Mouse (Mus musculus): ENCODE measurements around the gene Ciao1. TPM values are rescaled to one million over a fixed set of nuclear protein-coding genes. Genes with fewer than 3 reads are reported as not detected.

Ciao1 gene
- 44.9 and 50.9 TPM in 2 replicates for total RNA-seq (2014; rRNA removed)
- 60.5 and 62.7 TPM in 2 replicates for polyA plus RNA-seq (2012; rRNA removed)

GRCm38 (mm10) chr2:127247592-127248333, at the start of gene Ciao1, which contains the start of gene Tmem127:
Gene Ciao1 (minus strand): TSS chr2:127247816.
Gene Tmem127 (plus strand): TSS chr2:127247908.
- Histone ChIP-seq H3K27me3 (ENCODE audit: control insufficient read depth, insufficient read depth, low read length) (no peaks in the 10 kb centered on the region), H3K4me1 (ENCODE audit: control insufficient read depth, insufficient read depth, low read length) (peaks cover 12% of the 10 kb centered on the region), H3K36me3 (ENCODE audit: control insufficient read depth, insufficient read depth, low read length) (peaks cover 19% of the 10 kb centered on the region), H3K4me3 (ENCODE audit: insufficient read depth, low read depth, low read length) (peak within 1 kb of the TSS; percentile 85), H3K79me2 (ENCODE audit: control insufficient read depth, insufficient read depth, low read length) (peaks cover 21% of the 10 kb centered on the region), H3K9ac (ENCODE audit: low read depth, low read length) (peak within 1 kb of the TSS; percentile 83), H3K27ac (replicated peaks; ENCODE audit: insufficient read depth, low read depth, low read length) (peak within 1 kb of the TSS; percentile 39)
- peak; percentile 98 for DNase-seq (ENCODE audit: extremely low read depth, low read depth, low spot score)
- under 1% methylated on average over 53 of the region's 53 CpGs for WGBS
- peak; percentile 67 for TF ChIP-seq POLR2A (IDR thresholded peaks at IDR 0.05; ENCODE audit: extremely low read depth, insufficient read depth, low read length)
- TF ChIP-seq CTCF (IDR thresholded peaks at IDR 0.05; ENCODE audit: low read depth, low read length): no peak

- Histone ChIP-seq H3K36me3 (ENCODE audit: control insufficient read depth, insufficient read depth, low read length) (peaks cover 75% of the 10 kb centered on the region), H3K4me3 (ENCODE audit: insufficient read depth, low read depth, low read length) (no peak overlapping the region), H3K27me3 (ENCODE audit: control insufficient read depth, insufficient read depth, low read length) (no peaks in the 10 kb centered on the region), H3K79me2 (ENCODE audit: control insufficient read depth, insufficient read depth, low read length) (no peaks in the 10 kb centered on the region), H3K4me1 (ENCODE audit: control insufficient read depth, insufficient read depth, low read length) (no peaks in the 10 kb centered on the region), H3K27ac (replicated peaks; ENCODE audit: insufficient read depth, low read depth, low read length) (no peak overlapping the region), H3K9ac (ENCODE audit: low read depth, low read length) (no peak overlapping the region)
- no peak for TF ChIP-seq CTCF (IDR thresholded peaks at IDR 0.05; ENCODE audit: low read depth, low read length)
- TF ChIP-seq POLR2A (IDR thresholded peaks at IDR 0.05; ENCODE audit: extremely low read depth, insufficient read depth, low read length): no peak
- WGBS: 72% methylated on average over 7 of the region's 7 CpGs
- DNase-seq (ENCODE audit: extremely low read depth, low read depth, low spot score): peak; percentile 52
Observed at GRCm38 (mm10) chr2:127297001-127297805, 49.6 kb upstream of the Ciao1 start.

- Histone ChIP-seq H3K27me3 (ENCODE audit: control insufficient read depth, insufficient read depth, low read length) (no peaks in the 10 kb centered on the region), H3K4me3 (ENCODE audit: insufficient read depth, low read depth, low read length) (no peak overlapping the region), H3K9ac (ENCODE audit: low read depth, low read length) (no peak overlapping the region), H3K79me2 (ENCODE audit: control insufficient read depth, insufficient read depth, low read length) (no peaks in the 10 kb centered on the region), H3K27ac (replicated peaks; ENCODE audit: insufficient read depth, low read depth, low read length) (no peak overlapping the region), H3K36me3 (ENCODE audit: control insufficient read depth, insufficient read depth, low read length) (peaks cover 74% of the 10 kb centered on the region), H3K4me1 (ENCODE audit: control insufficient read depth, insufficient read depth, low read length) (no peaks in the 10 kb centered on the region)
- WGBS: 94% methylated on average over 4 of the region's 4 CpGs
- no peak for DNase-seq (ENCODE audit: extremely low read depth, low read depth, low spot score)
- TF ChIP-seq CTCF (IDR thresholded peaks at IDR 0.05; ENCODE audit: low read depth, low read length): no peak
- TF ChIP-seq POLR2A (IDR thresholded peaks at IDR 0.05; ENCODE audit: extremely low read depth, insufficient read depth, low read length): no peak
Observed at GRCm38 (mm10) chr2:127292250-127292649, 44.6 kb upstream of the Ciao1 start.

- no peak overlapping the region for H3K27ac ChIP-seq (replicated peaks; ENCODE audit: insufficient read depth, low read depth, low read length)
- H3K79me2 ChIP-seq (ENCODE audit: control insufficient read depth, insufficient read depth, low read length): peaks cover 31% of the 10 kb centered on the region
- no peak overlapping the region for H3K9ac ChIP-seq (ENCODE audit: low read depth, low read length)
- peaks cover 21% of the 10 kb centered on the region; the same call in 1 of the 2 replicates for H3K4me1 ChIP-seq (ENCODE audit: control insufficient read depth, insufficient read depth, low read length)
- no peaks in the 10 kb centered on the region for H3K27me3 ChIP-seq (ENCODE audit: control insufficient read depth, insufficient read depth, low read length)
- no peaks in the 10 kb centered on the region; the same call in 1 of the 2 replicates for H3K36me3 ChIP-seq (ENCODE audit: control insufficient read depth, insufficient read depth, low read length)
- no peak overlapping the region for H3K4me3 ChIP-seq (ENCODE audit: insufficient read depth, low read depth, low read length)
- TF ChIP-seq POLR2A (IDR thresholded peaks at IDR 0.05; ENCODE audit: extremely low read depth, insufficient read depth, low read length): no peak
- TF ChIP-seq CTCF (IDR thresholded peaks at IDR 0.05; ENCODE audit: low read depth, low read length): no peak
- DNase-seq (ENCODE audit: extremely low read depth, low read depth, low spot score): peak; percentile 39
Observed at GRCm38 (mm10) chr2:127278162-127278561, 30.5 kb upstream of the Ciao1 start.

- peak; percentile 85 for DNase-seq (ENCODE audit: extremely low read depth, low read depth, low spot score)
- Histone ChIP-seq H3K9ac (ENCODE audit: low read depth, low read length) (no peak overlapping the region; the same call in 1 of the 2 replicates), H3K4me1 (ENCODE audit: control insufficient read depth, insufficient read depth, low read length) (peaks cover 27% of the 10 kb centered on the region; the same call in 1 of the 2 replicates), H3K27me3 (ENCODE audit: control insufficient read depth, insufficient read depth, low read length) (no peaks in the 10 kb centered on the region), H3K27ac (replicated peaks; ENCODE audit: insufficient read depth, low read depth, low read length) (peak overlapping the region; percentile 89), H3K36me3 (ENCODE audit: control insufficient read depth, insufficient read depth, low read length) (no peaks in the 10 kb centered on the region; the same call in none of the 2 replicates), H3K4me3 (ENCODE audit: insufficient read depth, low read depth, low read length) (peak overlapping the region; percentile 3; the same call in 1 of the 2 replicates), H3K79me2 (ENCODE audit: control insufficient read depth, insufficient read depth, low read length) (peaks cover 37% of the 10 kb centered on the region)
- 32% methylated on average over 5 of the region's 5 CpGs for WGBS
- no peak for TF ChIP-seq POLR2A (IDR thresholded peaks at IDR 0.05; ENCODE audit: extremely low read depth, insufficient read depth, low read length)
- TF ChIP-seq CTCF (IDR thresholded peaks at IDR 0.05; ENCODE audit: low read depth, low read length): no peak
Observed at GRCm38 (mm10) chr2:127275551-127276320, 28.1 kb upstream of the Ciao1 start.

Data from liver, adult 2 months (tissue).